Mouse (Mus musculus): Measurements from ENCODE around the gene Vmn1r217. TPM values are rescaled to one million over a fixed set of nuclear protein-coding genes. Genes with fewer than 3 reads are reported as not detected.

Vmn1r217 gene
- polyA plus RNA-seq (2015; fragmentation: Nextera tagmentation; extraction: Ambion mirVana), result not detected in 2 replicates

GRCm38 (mm10) chr13:23118126-23118525, at the start of gene Vmn1r217:
TSS of gene Vmn1r217 (minus strand) at chr13:23118226.

GRCm38 (mm10) chr13:23159012-23159411, 41.0 kb upstream of the Vmn1r217 start, which contains the start of gene Vmn1r219:
TSS of gene Vmn1r219 (plus strand) at chr13:23159312.

GRCm38 (mm10) chr13:23133099-23133498, 15.1 kb upstream of the Vmn1r217 start, which contains the start of gene Vmn1r218:
TSS of gene Vmn1r218 (plus strand) at chr13:23133155.

GRCm38 (mm10) chr13:23067725-23068124, 50.3 kb downstream of the Vmn1r217 start, which contains the start of gene Vmn1r215:
TSS of gene Vmn1r215 (plus strand) at chr13:23068025.

Other genes with a start within 250 kb of the Vmn1r217 start
- not detected in 2 replicates for gene Vmn1r212, start 234.0 kb downstream of the Vmn1r217 start, polyA plus RNA-seq (2015; fragmentation: Nextera tagmentation; extraction: Ambion mirVana)
- gene Vmn1r213, start 110.6 kb downstream of the Vmn1r217 start, polyA plus RNA-seq (2015; fragmentation: Nextera tagmentation; extraction: Ambion mirVana), result not detected in 2 replicates
- gene Vmn1r214, start 87.8 kb downstream of the Vmn1r217 start, polyA plus RNA-seq (2015; fragmentation: Nextera tagmentation; extraction: Ambion mirVana), result not detected in 2 replicates
- not detected in 2 replicates for gene Vmn1r215, start 50.2 kb downstream of the Vmn1r217 start, polyA plus RNA-seq (2015; fragmentation: Nextera tagmentation; extraction: Ambion mirVana)
- not detected in 2 replicates for gene Vmn1r218, start 14.9 kb upstream of the Vmn1r217 start, polyA plus RNA-seq (2015; fragmentation: Nextera tagmentation; extraction: Ambion mirVana)
- gene Vmn1r219, start 41.1 kb upstream of the Vmn1r217 start, polyA plus RNA-seq (2015; fragmentation: Nextera tagmentation; extraction: Ambion mirVana), result not detected in 2 replicates
- gene Vmn1r220, start 69.7 kb upstream of the Vmn1r217 start, polyA plus RNA-seq (2015; fragmentation: Nextera tagmentation; extraction: Ambion mirVana), result not detected in 2 replicates
- gene Vmn1r221, start 95.9 kb upstream of the Vmn1r217 start, polyA plus RNA-seq (2015; fragmentation: Nextera tagmentation; extraction: Ambion mirVana), result not detected in 2 replicates
- not detected in 2 replicates for gene Vmn1r222, start 117.7 kb upstream of the Vmn1r217 start, polyA plus RNA-seq (2015; fragmentation: Nextera tagmentation; extraction: Ambion mirVana)
- not detected in 2 replicates for gene Vmn1r223, start 128.9 kb upstream of the Vmn1r217 start, polyA plus RNA-seq (2015; fragmentation: Nextera tagmentation; extraction: Ambion mirVana)

Measured in adrenal gland, postnatal 0 days (tissue).